Mouse (Mus musculus) B cell, adult 2 months (primary cell): ENCODE data around the gene Slc45a2.

Experiments used
- DNase-seq, 2 experiments: peaks; one replicate each; pipeline ENCODE4 v3.0.0; 2022

The Slc45a2 gene

DNA sequence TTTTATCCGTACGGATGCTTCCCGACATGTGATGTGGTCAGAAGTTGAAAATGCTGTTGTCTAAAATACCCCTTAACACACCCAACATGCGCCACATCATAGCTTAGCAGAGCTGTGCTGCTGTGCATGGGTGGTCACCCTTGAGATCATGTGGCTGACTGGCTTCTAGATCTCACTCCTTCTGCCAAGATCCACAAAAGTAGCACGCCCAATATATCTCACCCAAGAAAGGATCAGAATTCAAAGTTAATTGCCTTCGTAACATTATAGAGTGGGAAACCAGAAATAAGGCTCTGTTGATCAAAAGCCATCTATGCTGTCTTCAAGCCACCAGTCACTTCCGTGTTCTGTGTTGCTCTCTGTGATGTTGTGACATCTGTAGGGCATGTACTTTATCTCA is 67.4 kb downstream of the Slc45a2 start:
- no peak for DNase-seq

DNA sequence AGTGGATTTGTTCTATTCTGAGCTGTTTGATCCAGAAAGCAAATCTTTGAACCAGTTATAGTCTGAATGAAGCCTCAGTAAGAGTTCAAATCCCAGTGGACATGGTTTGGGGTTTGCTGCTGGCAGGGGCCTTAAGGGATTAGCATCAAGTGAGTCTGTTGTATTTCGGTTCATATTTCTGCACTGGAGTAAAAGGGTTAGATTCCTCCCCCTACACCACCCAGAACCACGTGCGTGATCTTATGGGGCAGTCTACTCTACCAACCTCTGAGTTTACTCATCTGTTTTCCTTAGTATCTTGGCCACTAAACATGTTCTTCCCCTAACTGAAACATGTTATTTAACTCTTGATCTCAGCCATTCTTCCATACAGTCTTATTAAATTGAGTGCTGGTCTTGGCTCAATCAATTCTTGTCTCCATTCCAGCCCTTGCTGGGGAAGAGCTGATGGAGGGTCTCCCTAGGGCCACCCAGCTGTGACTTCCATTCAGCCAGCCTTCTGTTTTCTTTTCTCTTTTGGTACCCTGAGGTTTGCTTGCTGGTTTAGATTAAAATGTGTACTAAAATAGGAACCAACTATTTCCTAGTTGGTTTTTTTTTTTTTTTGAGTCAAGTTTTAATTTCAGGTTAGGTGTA is 75.3 kb downstream of the Slc45a2 start:
- no peak for DNase-seq
